Mouse (Mus musculus): ENCODE data around the gene Lta.

- TF ChIP-seq POLR2A (IDR thresholded peaks at IDR 0.05; ENCODE audit: low read depth, low read length) (no peak), CTCF (IDR thresholded peaks at IDR 0.05; ENCODE audit: extremely low read depth, insufficient read depth, insufficient read length, insufficient replicate concordance) (no peak)
These were observed 34.5 kb upstream of the Lta start for GRCm38 (mm10) chr17:35239700-35240099.

Measured in spleen, adult 2 months (tissue).